Mouse (Mus musculus): Measurements from ENCODE around the gene Exoc7. TPM values are rescaled to one million over a fixed set of nuclear protein-coding genes. Genes with fewer than 3 reads are reported as not detected.

The Exoc7 gene
- polyA plus RNA-seq, 1 experiment from 2014 or later = 71.1 TPM

- DNase-seq (ENCODE audit: low spot score) (no peak), ATAC-seq (replicated peaks; ENCODE audit: low FRiP score) (no peak)
- Histone ChIP-seq H3K36me3 (ENCODE audit: control insufficient read depth, insufficient read depth, low read length) (no peaks in the 10 kb centered on the region), H3K4me2 (ENCODE audit: low read depth, low read length, severe bottlenecking) (no peak overlapping the region), H3K9me3 (ENCODE audit: control insufficient read depth, low read length) (no peaks in the 10 kb centered on the region), H3K4me1 (replicated peaks; ENCODE audit: control insufficient read depth, insufficient read depth, low read length) (peaks cover 34% of the 10 kb centered on the region), H3K27me3 (ENCODE audit: control insufficient read depth, insufficient read depth, low read length) (peaks cover 14% of the 10 kb centered on the region), H3K27ac (ENCODE audit: low read depth, low read length) (no peak overlapping the region), H3K4me3 (ENCODE audit: low read depth, low read length) (no peak overlapping the region), H3K9ac (ENCODE audit: low read length) (peak overlapping the region; percentile 24; the same call in 1 of the 2 replicates)
- 66% methylated on average over 12 of the region's 12 CpGs for WGBS
Observed at GRCm38 (mm10) chr11:116337000-116337399, 30.0 kb upstream of the Exoc7 start.

GRCm38 (mm10) chr11:116336393-116336792, 29.4 kb upstream of the Exoc7 start:
- Histone ChIP-seq H3K4me1 (replicated peaks; ENCODE audit: control insufficient read depth, insufficient read depth, low read length) (peaks cover 39% of the 10 kb centered on the region), H3K27ac (ENCODE audit: low read depth, low read length) (no peak overlapping the region), H3K4me2 (ENCODE audit: low read depth, low read length, severe bottlenecking) (peak overlapping the region; percentile 98), H3K9me3 (ENCODE audit: control insufficient read depth, low read length) (no peaks in the 10 kb centered on the region), H3K27me3 (ENCODE audit: control insufficient read depth, insufficient read depth, low read length) (peaks cover 14% of the 10 kb centered on the region), H3K4me3 (ENCODE audit: low read depth, low read length) (no peak overlapping the region; the same call in 1 of the 2 replicates), H3K9ac (ENCODE audit: low read length) (peak overlapping the region; percentile 71), H3K36me3 (ENCODE audit: control insufficient read depth, insufficient read depth, low read length) (no peaks in the 10 kb centered on the region)
- ATAC-seq (replicated peaks; ENCODE audit: low FRiP score) (no peak), DNase-seq (ENCODE audit: low spot score) (no peak)
- WGBS = 85% methylated on average over 4 of the region's 4 CpGs

GRCm38 (mm10) chr11:116335244-116336036, 28.4 kb upstream of the Exoc7 start, which contains the start of gene Foxj1:
TSS of gene Foxj1 (minus strand) at chr11:116335399.
- under 1% methylated on average over 57 of the region's 61 CpGs for WGBS
- peak within 1 kb of the TSS; percentile 71 for H3K9ac ChIP-seq (ENCODE audit: low read length)
- H3K27me3 ChIP-seq (ENCODE audit: control insufficient read depth, insufficient read depth, low read length) = peaks cover 14% of the 10 kb centered on the region
- peak; percentile 90 for ATAC-seq (replicated peaks; ENCODE audit: low FRiP score)
- H3K27ac ChIP-seq (ENCODE audit: low read depth, low read length) = no peak within 1 kb of the TSS; the same call in 1 of the 2 replicates
- no peaks in the 10 kb centered on the region for H3K36me3 ChIP-seq (ENCODE audit: control insufficient read depth, insufficient read depth, low read length)
- H3K4me2 ChIP-seq (ENCODE audit: low read depth, low read length, severe bottlenecking) = peak within 1 kb of the TSS; percentile 98
- peaks cover 42% of the 10 kb centered on the region for H3K4me1 ChIP-seq (replicated peaks; ENCODE audit: control insufficient read depth, insufficient read depth, low read length)
- no peaks in the 10 kb centered on the region for H3K9me3 ChIP-seq (ENCODE audit: control insufficient read depth, low read length)
- H3K4me3 ChIP-seq (ENCODE audit: low read depth, low read length) = peak within 1 kb of the TSS; percentile 44
- DNase-seq (ENCODE audit: low spot score) = peak; percentile 98

- Histone ChIP-seq H3K36me3 (ENCODE audit: control insufficient read depth, insufficient read depth, low read length) (no peaks in the 10 kb centered on the region), H3K4me3 (ENCODE audit: low read depth, low read length) (peak overlapping the region; percentile 44), H3K9me3 (ENCODE audit: control insufficient read depth, low read length) (no peaks in the 10 kb centered on the region), H3K4me2 (ENCODE audit: low read depth, low read length, severe bottlenecking) (peak overlapping the region; percentile 98), H3K4me1 (replicated peaks; ENCODE audit: control insufficient read depth, insufficient read depth, low read length) (peaks cover 51% of the 10 kb centered on the region), H3K27me3 (ENCODE audit: control insufficient read depth, insufficient read depth, low read length) (peaks cover 14% of the 10 kb centered on the region), H3K27ac (ENCODE audit: low read depth, low read length) (no peak overlapping the region), H3K9ac (ENCODE audit: low read length) (peak overlapping the region; percentile 37)
- WGBS = 8% methylated on average over 26 of the region's 26 CpGs
- DNase-seq (ENCODE audit: low spot score) (no peak), ATAC-seq (replicated peaks; ENCODE audit: low FRiP score) (no peak)
Observed at GRCm38 (mm10) chr11:116334417-116334782, 27.4 kb upstream of the Exoc7 start.

GRCm38 (mm10) chr11:116333526-116334416, 26.7 kb upstream of the Exoc7 start:
- H3K9ac ChIP-seq (ENCODE audit: low read length) = peak overlapping the region; percentile 37
- peaks cover 57% of the 10 kb centered on the region for H3K4me1 ChIP-seq (replicated peaks; ENCODE audit: control insufficient read depth, insufficient read depth, low read length)
- peaks cover 14% of the 10 kb centered on the region for H3K27me3 ChIP-seq (ENCODE audit: control insufficient read depth, insufficient read depth, low read length)
- H3K9me3 ChIP-seq (ENCODE audit: control insufficient read depth, low read length) = no peaks in the 10 kb centered on the region
- H3K36me3 ChIP-seq (ENCODE audit: control insufficient read depth, insufficient read depth, low read length) = no peaks in the 10 kb centered on the region
- H3K27ac ChIP-seq (ENCODE audit: low read depth, low read length) = no peak overlapping the region
- peak overlapping the region; percentile 44 for H3K4me3 ChIP-seq (ENCODE audit: low read depth, low read length)
- peak; percentile 45 for DNase-seq (ENCODE audit: low spot score)
- 26% methylated on average over 27 of the region's 31 CpGs for WGBS
- H3K4me2 ChIP-seq (ENCODE audit: low read depth, low read length, severe bottlenecking) = peak overlapping the region; percentile 98
- ATAC-seq (replicated peaks; ENCODE audit: low FRiP score) = no peak

GRCm38 (mm10) chr11:116332983-116333270, 25.9 kb upstream of the Exoc7 start:
- peak overlapping the region; percentile 29; the same call in 1 of the 2 replicates for H3K9ac ChIP-seq (ENCODE audit: low read length)
- 0 out of 2 replicates have a peak overlapping the region, but pooled peaks have one; percentile 24 for H3K4me2 ChIP-seq (ENCODE audit: low read depth, low read length, severe bottlenecking)
- H3K4me3 ChIP-seq (ENCODE audit: low read depth, low read length) = no peak overlapping the region
- WGBS = 71% methylated on average over 3 of the region's 3 CpGs
- DNase-seq (ENCODE audit: low spot score) = no peak
- H3K4me1 ChIP-seq (replicated peaks; ENCODE audit: control insufficient read depth, insufficient read depth, low read length) = peaks cover 58% of the 10 kb centered on the region
- ATAC-seq (replicated peaks; ENCODE audit: low FRiP score) = no peak
- H3K36me3 ChIP-seq (ENCODE audit: control insufficient read depth, insufficient read depth, low read length) = no peaks in the 10 kb centered on the region
- no peaks in the 10 kb centered on the region for H3K9me3 ChIP-seq (ENCODE audit: control insufficient read depth, low read length)
- H3K27ac ChIP-seq (ENCODE audit: low read depth, low read length) = no peak overlapping the region
- H3K27me3 ChIP-seq (ENCODE audit: control insufficient read depth, insufficient read depth, low read length) = peaks cover 14% of the 10 kb centered on the region

- Histone ChIP-seq H3K4me1 (replicated peaks; ENCODE audit: control insufficient read depth, insufficient read depth, low read length) (peaks cover 58% of the 10 kb centered on the region), H3K9ac (ENCODE audit: low read length) (peak overlapping the region; percentile 29; the same call in 1 of the 2 replicates), H3K27me3 (ENCODE audit: control insufficient read depth, insufficient read depth, low read length) (peaks cover 14% of the 10 kb centered on the region), H3K4me2 (ENCODE audit: low read depth, low read length, severe bottlenecking) (0 out of 2 replicates have a peak overlapping the region, but pooled peaks have one; percentile 24), H3K4me3 (ENCODE audit: low read depth, low read length) (no peak overlapping the region), H3K9me3 (ENCODE audit: control insufficient read depth, low read length) (no peaks in the 10 kb centered on the region), H3K36me3 (ENCODE audit: control insufficient read depth, insufficient read depth, low read length) (no peaks in the 10 kb centered on the region), H3K27ac (ENCODE audit: low read depth, low read length) (no peak overlapping the region; the same call in 1 of the 2 replicates)
- WGBS = 22% methylated on average over 19 of the region's 19 CpGs
- DNase-seq (ENCODE audit: low spot score) (peak; percentile 71), ATAC-seq (replicated peaks; ENCODE audit: low FRiP score) (peak; percentile 25; the same call in 1 of the 2 replicates)
Observed at GRCm38 (mm10) chr11:116332232-116332982, 25.4 kb upstream of the Exoc7 start.

GRCm38 (mm10) chr11:116330211-116330518, 23.1 kb upstream of the Exoc7 start:
- H3K9ac ChIP-seq (ENCODE audit: low read length) = peak overlapping the region; percentile 42
- H3K4me1 ChIP-seq (replicated peaks; ENCODE audit: control insufficient read depth, insufficient read depth, low read length) = peaks cover 49% of the 10 kb centered on the region
- H3K27ac ChIP-seq (ENCODE audit: low read depth, low read length) = peak overlapping the region; percentile 86
- H3K4me3 ChIP-seq (ENCODE audit: low read depth, low read length) = no peak overlapping the region
- WGBS = 51% methylated on average over 7 of the region's 7 CpGs
- H3K9me3 ChIP-seq (ENCODE audit: control insufficient read depth, low read length) = no peaks in the 10 kb centered on the region
- no peak overlapping the region for H3K4me2 ChIP-seq (ENCODE audit: low read depth, low read length, severe bottlenecking)
- H3K36me3 ChIP-seq (ENCODE audit: control insufficient read depth, insufficient read depth, low read length) = no peaks in the 10 kb centered on the region
- peaks cover 14% of the 10 kb centered on the region for H3K27me3 ChIP-seq (ENCODE audit: control insufficient read depth, insufficient read depth, low read length)
- ATAC-seq (replicated peaks; ENCODE audit: low FRiP score) (no peak), DNase-seq (ENCODE audit: low spot score) (no peak)
